Mouse (Mus musculus) kidney, adult 2 months (tissue): ENCODE results near the gene Rplp0.

ENCODE experiments used
- CTCF ChIP-seq: fragments of 200-500 bp; conservative IDR thresholded peaks from 2 replicates; pipeline ENCODE4 v1.5.1; 2011; ENCODE audit warnings: low read depth, mild to moderate bottlenecking, control low read depth, low read length, moderate library complexity, mixed read lengths; ENCODE audit not compliant: insufficient read depth, insufficient read length
- POLR2A ChIP-seq: fragments of 200-500 bp; IDR thresholded peaks from one replicate; pipeline ENCODE4 v1.6.1; 2011; ENCODE audit warnings: low read depth, low read length, control low read depth

GRCm38 (mm10) chr5:115526456-115527202, 32.6 kb upstream of the Rplp0 start:
- TF ChIP-seq POLR2A (no peak), CTCF (no peak)
